Mouse (Mus musculus): ENCODE results near the gene Phip.

DNA sequence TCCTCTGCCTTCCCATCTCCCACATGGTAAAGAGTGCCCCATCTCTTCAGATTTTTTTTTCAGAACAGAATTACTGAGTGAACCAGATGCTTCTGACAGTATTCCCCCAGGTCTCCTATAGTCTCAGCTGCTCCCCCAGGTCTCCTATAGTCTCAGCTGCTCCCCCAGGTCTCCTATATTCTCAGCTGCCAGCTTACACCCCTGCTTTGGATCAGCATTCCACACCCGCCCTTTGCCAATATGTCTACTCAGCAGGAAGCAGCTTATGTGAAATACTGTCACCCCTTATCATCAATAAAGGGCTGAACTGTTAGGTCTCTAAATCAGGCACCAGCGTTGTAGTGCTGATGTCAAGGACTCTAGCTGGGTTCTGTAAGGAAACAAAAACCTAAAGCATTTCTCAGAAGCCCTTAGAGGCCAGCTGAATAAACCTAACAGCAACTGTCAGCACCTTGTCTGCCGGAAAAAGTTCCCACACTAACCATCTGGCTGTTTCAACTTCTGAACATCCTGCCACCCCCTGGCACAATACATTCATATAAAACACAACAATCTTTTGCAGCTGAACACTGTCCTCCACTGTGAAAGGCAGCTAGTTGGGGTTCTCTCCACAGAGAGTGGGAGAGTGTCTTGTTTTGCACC lies 120.2 kb downstream of the Phip start:
- TF ChIP-seq CTCF (conservative IDR thresholded peaks at IDR 0.05; ENCODE audit: insufficient read depth, insufficient read length, low read depth, low read length), result no peak
- TF ChIP-seq POLR2A (IDR thresholded peaks at IDR 0.05; ENCODE audit: low read depth, low read length), result no peak
